ENCODE assay signal across 27 mouse cellular contexts in the genomic region with DNA sequence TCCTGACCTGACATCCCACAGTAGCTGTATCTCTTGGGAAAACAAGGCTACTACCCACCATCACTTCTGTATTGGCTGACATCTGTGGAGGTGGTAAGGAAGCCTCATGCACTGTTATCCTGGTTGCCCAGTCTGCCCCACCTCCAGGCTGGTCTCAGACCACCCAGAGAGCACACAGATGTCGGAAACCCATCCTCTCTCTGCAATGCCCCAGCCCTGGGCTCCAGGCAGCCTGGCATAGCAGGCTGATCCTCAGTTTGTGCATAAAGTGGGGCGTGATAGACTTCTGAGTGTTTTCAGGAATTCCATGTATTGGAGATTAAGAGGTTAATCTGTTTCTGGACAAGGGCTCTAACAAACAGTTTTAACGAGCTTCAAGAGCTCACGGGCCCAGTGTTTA. TPM values are rescaled to one million over a fixed set of nuclear protein-coding genes. Genes with fewer than 3 reads are reported as not detected.
A peak's percentile ranks its signal among the peaks of the same experiment; 100 is the strongest.
DNase-seq lines count a peak whose midpoint lies in the region; ATAC-seq lines count a peak whose summit lies in the region.
"Had no signal": no experiment of that assay in that cellular context is flagged by ENCODE, and none has a peak within 500 bp of the region (broad histone marks: within the 10 kb centered on the region; RNA-seq: fewer than 3 reads in every experiment).

No protein-coding gene starts in this region.

- no peaks in the 10 kb centered on the region for H3K9me3 ChIP-seq in heart, embryonic 11.5 days (replicated peaks; ENCODE audit: control insufficient read depth, low read length)
- H3K9me3 ChIP-seq in heart, embryonic 16.5 days (replicated peaks; ENCODE audit: control insufficient read depth, low read length): no peaks in the 10 kb centered on the region
- H3K9me3 ChIP-seq in midbrain, embryonic 13.5 days: no peaks in the 10 kb centered on the region
- H3K9me3 ChIP-seq in midbrain, embryonic 16.5 days (replicated peaks; ENCODE audit: control insufficient read depth, low read length, poor library complexity, severe bottlenecking): no peaks in the 10 kb centered on the region
- H3K9me3 ChIP-seq: embryonic facial prominence, embryonic 10.5 days; embryonic facial prominence, embryonic 15.5 days; forebrain, embryonic 15.5 days; kidney, embryonic 15.5 days; lung, embryonic 15.5 days; midbrain, embryonic 10.5 days; neural tube, embryonic 12.5 days had no signal

- 55% methylated on average over 4 of the region's 4 CpGs for WGBS in heart, embryonic 11.5 days (ENCODE audit: insufficient replicate concordance)
- 63% methylated on average over 4 of the region's 4 CpGs for WGBS in heart, embryonic 16.5 days
- 23% methylated on average over 4 of the region's 4 CpGs for WGBS in midbrain, embryonic 13.5 days
- 28% methylated on average over 4 of the region's 4 CpGs for WGBS in midbrain, embryonic 16.5 days

- intact Hi-C loops in heart, postnatal 14 days (cut with DNase I): no loop called here

- no peak overlapping the region for H3K9ac ChIP-seq in heart, embryonic 11.5 days (ENCODE audit: low read depth, low read length)
- no peak overlapping the region for H3K9ac ChIP-seq in heart, embryonic 16.5 days (ENCODE audit: low read length)
- H3K9ac ChIP-seq in midbrain, embryonic 13.5 days (replicated peaks): no peak overlapping the region
- no peak overlapping the region for H3K9ac ChIP-seq in midbrain, embryonic 16.5 days (ENCODE audit: low read depth, low read length)
- H3K9ac ChIP-seq: embryonic facial prominence, embryonic 15.5 days; forebrain, embryonic 15.5 days; hindbrain, embryonic 14.5 days; kidney, embryonic 15.5 days; lung, embryonic 15.5 days; neural tube, embryonic 12.5 days had no signal

- peak overlapping the region; percentile 46 for H3K27ac ChIP-seq in heart, embryonic 11.5 days (ENCODE audit: low read depth, low read length)
- peak overlapping the region; percentile 82 for H3K27ac ChIP-seq in heart, embryonic 16.5 days (ENCODE audit: low read length)
- no peak overlapping the region for H3K27ac ChIP-seq in midbrain, embryonic 13.5 days
- H3K27ac ChIP-seq in midbrain, embryonic 16.5 days (ENCODE audit: low read length): no peak overlapping the region
- H3K27ac ChIP-seq: embryonic facial prominence, embryonic 15.5 days; forebrain, embryonic 15.5 days; layer of hippocampus, adult 2 months; lung, embryonic 15.5 days; neural tube, embryonic 12.5 days had no signal

- H3K4me3 ChIP-seq in heart, embryonic 11.5 days (ENCODE audit: low read depth, low read length): no peak overlapping the region
- H3K4me3 ChIP-seq in heart, embryonic 16.5 days (ENCODE audit: low read length): no peak overlapping the region
- no peak overlapping the region for H3K4me3 ChIP-seq in midbrain, embryonic 13.5 days (replicated peaks)
- H3K4me3 ChIP-seq in midbrain, embryonic 16.5 days (ENCODE audit: low read depth, low read length): no peak overlapping the region
- H3K4me3 ChIP-seq: embryonic facial prominence, embryonic 10.5 days; embryonic facial prominence, embryonic 15.5 days; forebrain, embryonic 15.5 days; kidney, embryonic 15.5 days; layer of hippocampus, adult 2 months; lung, embryonic 15.5 days; midbrain, embryonic 10.5 days; myocyte; neural tube, embryonic 12.5 days had no signal

- DNase-seq in heart, postnatal 14 days: no peak
- no peak for DNase-seq in heart, adult 18-20 months
- peak; percentile 79 for DNase-seq in retina, postnatal 1 day
- no peak for DNase-seq in right cerebral cortex, postnatal 4 days
- DNase-seq: adrenal gland, postnatal 25 days; cerebellum, adult 11-12 months; gastrocnemius, postnatal 25 days; kidney, adult 11 months; kidney, postnatal 36 days; thymus, postnatal 4 days had no signal

- no peaks in the 10 kb centered on the region for H3K27me3 ChIP-seq in heart, embryonic 11.5 days (ENCODE audit: control insufficient read depth, insufficient read depth, low read length)
- no peaks in the 10 kb centered on the region for H3K27me3 ChIP-seq in heart, embryonic 16.5 days (ENCODE audit: control insufficient read depth, insufficient read depth, low read length)
- H3K27me3 ChIP-seq in midbrain, embryonic 13.5 days: no peaks in the 10 kb centered on the region
- H3K27me3 ChIP-seq in midbrain, embryonic 16.5 days (ENCODE audit: control insufficient read depth, insufficient read depth, low read depth, low read length): no peaks in the 10 kb centered on the region
- H3K27me3 ChIP-seq: embryonic facial prominence, embryonic 15.5 days; forebrain, embryonic 15.5 days; kidney, embryonic 15.5 days; lung, embryonic 15.5 days; neural tube, embryonic 12.5 days had no signal

- no peaks in the 10 kb centered on the region for H3K36me3 ChIP-seq in heart, embryonic 11.5 days (ENCODE audit: control insufficient read depth, insufficient read depth, low read length)
- H3K36me3 ChIP-seq in heart, embryonic 16.5 days (ENCODE audit: control insufficient read depth, insufficient read depth): no peaks in the 10 kb centered on the region
- peaks cover 5% of the 10 kb centered on the region for H3K36me3 ChIP-seq in midbrain, embryonic 13.5 days
- H3K36me3 ChIP-seq in midbrain, embryonic 16.5 days (ENCODE audit: control insufficient read depth, insufficient read depth, low read length): no peaks in the 10 kb centered on the region
- H3K36me3 ChIP-seq: forebrain, embryonic 15.5 days; lung, embryonic 15.5 days; neural tube, embryonic 12.5 days had no signal

- ATAC-seq in heart, embryonic 11.5 days (replicated peaks; ENCODE audit: insufficient number of reproducible peaks, low FRiP score, low TSS enrichment): no peak
- ATAC-seq in heart, embryonic 16.5 days (replicated peaks; ENCODE audit: extremely low read depth, insufficient read depth, low FRiP score): no peak
- 0 out of 2 replicates have a peak, but pooled peaks have one; percentile 43 for ATAC-seq in midbrain, embryonic 13.5 days
- ATAC-seq in midbrain, embryonic 16.5 days: no peak
- ATAC-seq: forebrain, embryonic 15.5 days had no signal

- no peak overlapping the region for H3K4me2 ChIP-seq in heart, embryonic 11.5 days
- H3K4me2 ChIP-seq in heart, embryonic 16.5 days (ENCODE audit: low read depth, low read length): no peak overlapping the region
- H3K4me2 ChIP-seq in midbrain, embryonic 13.5 days (replicated peaks): no peak overlapping the region
- no peak overlapping the region for H3K4me2 ChIP-seq in midbrain, embryonic 16.5 days (ENCODE audit: low read length)
- H3K4me2 ChIP-seq: embryonic facial prominence, embryonic 15.5 days; forebrain, embryonic 15.5 days; hindbrain, embryonic 14.5 days; kidney, embryonic 15.5 days; liver, embryonic 11.5 days; lung, embryonic 15.5 days had no signal

- H3K4me1 ChIP-seq in heart, embryonic 11.5 days (ENCODE audit: control insufficient read depth, insufficient read depth, low read length): peaks cover 33% of the 10 kb centered on the region
- peaks cover 31% of the 10 kb centered on the region for H3K4me1 ChIP-seq in heart, embryonic 16.5 days (ENCODE audit: control insufficient read depth, insufficient read depth, low read length)
- peaks cover 39% of the 10 kb centered on the region for H3K4me1 ChIP-seq in midbrain, embryonic 13.5 days (replicated peaks)
- H3K4me1 ChIP-seq in midbrain, embryonic 16.5 days (ENCODE audit: control insufficient read depth, insufficient read depth, low read length): peaks cover 4% of the 10 kb centered on the region; the same call in 1 of the 2 replicates
- H3K4me1 ChIP-seq: embryonic facial prominence, embryonic 15.5 days had no signal

RNA-seq across cellular contexts. Expression of a gene that starts 46.8 kb away (rescaled TPM):
- not detected in 2 replicates for polyA plus RNA-seq in heart, embryonic 11.5 days (2014; fragmentation: Nextera tagmentation; extraction: Ambion mirVana)
- total RNA-seq in heart, postnatal 14 days (2021): not detected
- not detected in 2 replicates for polyA plus RNA-seq in heart, embryonic 16.5 days (2015; fragmentation: Nextera tagmentation; extraction: Ambion mirVana)
- not detected for total RNA-seq in heart, adult 18-20 months (2021)
- polyA plus RNA-seq in midbrain, embryonic 13.5 days (2015; fragmentation: Nextera tagmentation; extraction: Ambion mirVana): 1.7 and 2.0 TPM in 2 replicates
- 0.54 and 0.75 TPM in 2 replicates for polyA plus RNA-seq in midbrain, embryonic 16.5 days (2015; fragmentation: Nextera tagmentation; extraction: Ambion mirVana)
- polyA plus RNA-seq: embryonic facial prominence, embryonic 15.5 days; kidney, embryonic 15.5 days; liver, embryonic 11.5 days; liver, embryonic 16.5 days; lung, embryonic 15.5 days; stomach, embryonic 14.5 days had no signal

Comparison
In these comparisons a context has a peak if more than half of its experiments do, and no peak if none do; other contexts are left out.
1. H3K27ac ChIP-seq: peak in heart, embryonic 11.5 days (single experiment) and heart, embryonic 16.5 days (single experiment); none in midbrain, embryonic 13.5 days (single experiment) and midbrain, embryonic 16.5 days (single experiment).